Mouse (Mus musculus) neural tube, embryonic 11.5 days (tissue): Measurements from ENCODE around the gene Rab17. TPM values are rescaled to one million over a fixed set of nuclear protein-coding genes. Genes with fewer than 3 reads are reported as not detected.

Experiments
- ATAC-seq: fragments of 200-750 bp; cut with Nextera tagmentation; 2 replicates; pipeline ENCODE4 v1.8.0; 2017; ENCODE audit warnings: moderate number of reproducible peaks, mild to moderate bottlenecking, moderate TSS enrichment, moderate library complexity; ENCODE audit not compliant: insufficient read depth, low FRiP score, low TSS enrichment
- DNase-seq: peaks from one replicate; pipeline ENCODE4 v3.0.0-alpha.2; 2015; ENCODE audit warnings: low spot score
- H3K27ac ChIP-seq: fragments of 300-500 bp; sonication (generic); 2 replicates; pipeline ENCODE4 v1.5.1; 2014; ENCODE audit warnings: low read depth, mild to moderate bottlenecking, low read length
- H3K27me3 ChIP-seq: fragments of 300-500 bp; sonication (generic); 2 replicates; pipeline ENCODE4 v1.6.1; 2014; ENCODE audit warnings: mild to moderate bottlenecking, low read length, mixed read lengths; ENCODE audit not compliant: control insufficient read depth, insufficient read depth
- H3K36me3 ChIP-seq: fragments of 300-500 bp; sonication (generic); 2 replicates; pipeline ENCODE4 v1.6.1; 2014; ENCODE audit warnings: mild to moderate bottlenecking, low read length, moderate library complexity, mixed read lengths; ENCODE audit not compliant: control insufficient read depth, insufficient read depth
- H3K4me1 ChIP-seq: fragments of 300-500 bp; sonication (generic); 2 replicates; pipeline ENCODE4 v1.6.1; 2014; ENCODE audit warnings: low read length, mixed read lengths; ENCODE audit not compliant: control insufficient read depth, insufficient read depth
- H3K4me2 ChIP-seq: fragments of 300-500 bp; sonication (generic); 2 replicates; pipeline ENCODE4 v1.6.1; 2014; ENCODE audit warnings: low read depth, mild to moderate bottlenecking, moderate library complexity
- H3K4me3 ChIP-seq: fragments of 300-500 bp; sonication (generic); 2 replicates; pipeline ENCODE4 v1.5.1; 2014; ENCODE audit warnings: low read depth, low read length
- H3K9ac ChIP-seq: fragments of 300-500 bp; sonication (generic); 2 replicates; pipeline ENCODE4 v1.6.1; 2014; ENCODE audit warnings: mild to moderate bottlenecking, low read length
- H3K9me3 ChIP-seq: fragments of 300-500 bp; sonication (generic); 2 replicates; pipeline ENCODE4 v1.6.1; 2016; ENCODE audit warnings: low read length; ENCODE audit not compliant: control insufficient read depth
- WGBS: fragments of 180-500 bp; shearing (Covaris S2); extraction: QIAGEN DNeasy Blood & Tissue Kit; methylation state at CpG from one replicate; pipeline ENCODE4 v1.1.7; 2014; 5-methylcytosine and 5-hydroxymethylcytosine counted together
- polyA plus RNA-seq: library from polyadenylated mRNA; unstranded; fragments of >200 nt; fragmentation: Nextera tagmentation; extraction: Ambion mirVana; gene quantifications from 2 replicates; pipeline ENCODE4 v1.2.1, GENCODE M21; 2014

Gene Rab17
- polyA plus RNA-seq, 1 experiment from 2014 or later: 0.38 TPM

GRCm38 (mm10) chr1:90998891-90999611 is 29.6 kb upstream of the Rab17 start:
- peak overlapping the region; percentile 70 for H3K9ac ChIP-seq
- no peaks in the 10 kb centered on the region for H3K27me3 ChIP-seq
- no peak overlapping the region for H3K27ac ChIP-seq
- WGBS: 2% methylated on average over 39 of the region's 41 CpGs
- H3K36me3 ChIP-seq: no peaks in the 10 kb centered on the region
- peak; percentile 70 for ATAC-seq
- peak; percentile 68 for DNase-seq
- H3K4me2 ChIP-seq: peak overlapping the region; percentile 98
- peaks cover 11% of the 10 kb centered on the region for H3K4me1 ChIP-seq
- peak overlapping the region; percentile 62 for H3K4me3 ChIP-seq
- H3K9me3 ChIP-seq: no peaks in the 10 kb centered on the region

- H3K27ac ChIP-seq: no peak within 1 kb of the TSS
- no peaks in the 10 kb centered on the region for H3K36me3 ChIP-seq
- ATAC-seq (peak; percentile 81), DNase-seq (peak; percentile 76)
- peak within 1 kb of the TSS; percentile 98 for H3K4me2 ChIP-seq
- peak within 1 kb of the TSS; percentile 62 for H3K4me3 ChIP-seq
- 1% methylated on average over 58 of the region's 59 CpGs for WGBS
- H3K9ac ChIP-seq: peak within 1 kb of the TSS; percentile 70
- no peaks in the 10 kb centered on the region for H3K27me3 ChIP-seq
- H3K9me3 ChIP-seq: no peaks in the 10 kb centered on the region
- H3K4me1 ChIP-seq: peaks cover 11% of the 10 kb centered on the region
These were observed 28.9 kb upstream of the Rab17 start, which contains the start of gene Lrrfip1 for GRCm38 (mm10) chr1:90998268-90998890. Gene Lrrfip1 (plus strand): TSS chr1:90998737.

GRCm38 (mm10) chr1:90997641-90998040 is 28.2 kb upstream of the Rab17 start:
- H3K27me3 ChIP-seq: no peaks in the 10 kb centered on the region
- no peaks in the 10 kb centered on the region for H3K36me3 ChIP-seq
- H3K9me3 ChIP-seq: no peaks in the 10 kb centered on the region
- no peak overlapping the region for H3K4me3 ChIP-seq
- 87% methylated on average over 5 of the region's 5 CpGs for WGBS
- H3K27ac ChIP-seq: no peak overlapping the region
- ATAC-seq: no peak
- no peak overlapping the region for H3K9ac ChIP-seq
- no peak overlapping the region for H3K4me2 ChIP-seq
- DNase-seq: no peak
- H3K4me1 ChIP-seq: peaks cover 11% of the 10 kb centered on the region

- H3K4me3 ChIP-seq: no peak overlapping the region
- H3K36me3 ChIP-seq: no peaks in the 10 kb centered on the region
- H3K9ac ChIP-seq: no peak overlapping the region
- H3K4me1 ChIP-seq: peaks cover 11% of the 10 kb centered on the region
- WGBS: 76% methylated on average over 4 of the region's 4 CpGs
- ATAC-seq: no peak
- H3K27me3 ChIP-seq: no peaks in the 10 kb centered on the region
- no peak for DNase-seq
- no peak overlapping the region for H3K4me2 ChIP-seq
- no peak overlapping the region for H3K27ac ChIP-seq
- H3K9me3 ChIP-seq: no peaks in the 10 kb centered on the region
These were observed 27.7 kb upstream of the Rab17 start for GRCm38 (mm10) chr1:90997136-90997535.

GRCm38 (mm10) chr1:90995916-90996315 is 26.5 kb upstream of the Rab17 start:
- ATAC-seq: no peak
- Histone ChIP-seq H3K9me3 (no peaks in the 10 kb centered on the region), H3K4me1 (peaks cover 11% of the 10 kb centered on the region), H3K4me3 (no peak overlapping the region), H3K9ac (no peak overlapping the region), H3K27ac (no peak overlapping the region), H3K36me3 (no peaks in the 10 kb centered on the region), H3K4me2 (no peak overlapping the region), H3K27me3 (no peaks in the 10 kb centered on the region)
- DNase-seq: no peak
- WGBS: 89% methylated on average over 1 of the region's 1 CpGs

GRCm38 (mm10) chr1:90981346-90981745 is 11.9 kb upstream of the Rab17 start:
- no peak for DNase-seq
- H3K27me3 ChIP-seq: no peaks in the 10 kb centered on the region
- ATAC-seq: no peak
- no peaks in the 10 kb centered on the region for H3K4me1 ChIP-seq
- H3K36me3 ChIP-seq: no peaks in the 10 kb centered on the region
- H3K4me3 ChIP-seq: no peak overlapping the region
- H3K9ac ChIP-seq: no peak overlapping the region
- no peaks in the 10 kb centered on the region for H3K9me3 ChIP-seq
- no peak overlapping the region for H3K27ac ChIP-seq
- WGBS: 80% methylated on average over 3 of the region's 3 CpGs
- no peak overlapping the region for H3K4me2 ChIP-seq

GRCm38 (mm10) chr1:90980638-90981330 is 11.3 kb upstream of the Rab17 start:
- no peak for ATAC-seq
- H3K27ac ChIP-seq: no peak overlapping the region
- no peaks in the 10 kb centered on the region for H3K9me3 ChIP-seq
- no peak for DNase-seq
- 87% methylated on average over 10 of the region's 10 CpGs for WGBS
- no peak overlapping the region for H3K9ac ChIP-seq
- no peaks in the 10 kb centered on the region for H3K36me3 ChIP-seq
- H3K4me3 ChIP-seq: no peak overlapping the region
- H3K27me3 ChIP-seq: no peaks in the 10 kb centered on the region
- H3K4me2 ChIP-seq: no peak overlapping the region
- H3K4me1 ChIP-seq: peaks cover 3% of the 10 kb centered on the region

- 0 out of 2 replicates have a peak, but pooled peaks have one; percentile 20 for ATAC-seq
- no peak for DNase-seq
- Histone ChIP-seq H3K4me2 (no peak overlapping the region), H3K9ac (no peak overlapping the region), H3K4me3 (no peak overlapping the region), H3K27ac (no peak overlapping the region), H3K4me1 (peaks cover 24% of the 10 kb centered on the region), H3K36me3 (no peaks in the 10 kb centered on the region), H3K9me3 (no peaks in the 10 kb centered on the region), H3K27me3 (no peaks in the 10 kb centered on the region)
- WGBS: 76% methylated on average over 4 of the region's 4 CpGs
These were observed 6.5 kb upstream of the Rab17 start for GRCm38 (mm10) chr1:90975960-90976359.
